ENCODE assay signal across 14 mouse cellular contexts in genomic region chr11:45900233-45901015, GRCm38 (mm10). TPM values are rescaled to one million over a fixed set of nuclear protein-coding genes. Genes with fewer than 3 reads are reported as not detected.
DNase-seq lines count a peak whose midpoint lies in the region; ATAC-seq and TF ChIP-seq lines count a peak whose summit lies in the region.
"Had no signal": no experiment of that assay in that cellular context is flagged by ENCODE, and none has a peak within 500 bp of the region (broad histone marks: within the 10 kb centered on the region; RNA-seq: fewer than 3 reads in every experiment).

No protein-coding gene starts in this region.

- no peak overlapping the region for H3K9ac ChIP-seq in heart, embryonic 11.5 days (ENCODE audit: low read depth, low read length)
- H3K9ac ChIP-seq in liver, embryonic 16.5 days (ENCODE audit: low read depth, low read length) = no peak overlapping the region
- H3K9ac ChIP-seq in hindbrain, postnatal 0 days (replicated peaks; ENCODE audit: low read length) = no peak overlapping the region
- H3K9ac ChIP-seq in neural tube, embryonic 15.5 days (replicated peaks) = no peak overlapping the region
- H3K9ac ChIP-seq: lung, embryonic 14.5 days had no signal

- no peaks in the 10 kb centered on the region for H3K27me3 ChIP-seq in heart, embryonic 11.5 days (ENCODE audit: control insufficient read depth, insufficient read depth, low read length)
- no peaks in the 10 kb centered on the region for H3K27me3 ChIP-seq in liver, embryonic 16.5 days (ENCODE audit: control insufficient read depth, insufficient read depth, low read depth, low read length)
- H3K27me3 ChIP-seq in hindbrain, postnatal 0 days (ENCODE audit: insufficient read depth, low read length) = no peaks in the 10 kb centered on the region
- H3K27me3 ChIP-seq in neural tube, embryonic 15.5 days (replicated peaks) = no peaks in the 10 kb centered on the region
- H3K27me3 ChIP-seq: megakaryocyte, embryonic 14.5 days had no signal

- peak; percentile 38 for DNase-seq in heart, adult 8-10 months (ENCODE audit: low spot score)
- DNase-seq in liver = no peak
- DNase-seq in hindbrain, postnatal 0 days (ENCODE audit: low spot score) = peak; percentile 28
- DNase-seq in lung, adult 18-20 months = no peak
- DNase-seq: cerebellum, adult 8-10 months; gastrocnemius, postnatal 36 days; lung, embryonic 14.5 days; spleen, adult 18-20 months; thymus, postnatal 4 days had no signal

- H3K4me1 ChIP-seq in heart, embryonic 11.5 days (ENCODE audit: control insufficient read depth, insufficient read depth, low read length) = no peaks in the 10 kb centered on the region
- H3K4me1 ChIP-seq in liver, embryonic 16.5 days (ENCODE audit: control insufficient read depth, low read depth, low read length) = peaks cover 3% of the 10 kb centered on the region
- no peaks in the 10 kb centered on the region for H3K4me1 ChIP-seq in hindbrain, postnatal 0 days (ENCODE audit: insufficient read depth, low read length)
- peaks cover 9% of the 10 kb centered on the region; the same call in 1 of the 2 replicates for H3K4me1 ChIP-seq in neural tube, embryonic 15.5 days

- H3K4me2 ChIP-seq in heart, embryonic 11.5 days = no peak overlapping the region
- H3K4me2 ChIP-seq in liver, embryonic 16.5 days (ENCODE audit: low read depth, low read length) = no peak overlapping the region
- H3K4me2 ChIP-seq in hindbrain, postnatal 0 days (ENCODE audit: low read depth, low read length) = no peak overlapping the region
- no peak overlapping the region for H3K4me2 ChIP-seq in neural tube, embryonic 15.5 days
- H3K4me2 ChIP-seq: lung, embryonic 14.5 days had no signal

- no peak for ATAC-seq in heart, embryonic 11.5 days (replicated peaks; ENCODE audit: insufficient number of reproducible peaks, low FRiP score, low TSS enrichment)
- peak; percentile 70 for ATAC-seq in liver, embryonic 16.5 days (ENCODE audit: low read depth)
- ATAC-seq in hindbrain, postnatal 0 days = no peak
- ATAC-seq in neural tube, embryonic 15.5 days (ENCODE audit: low FRiP score) = peak; percentile 50; the same call in 1 of the 2 replicates

- H3K4me3 ChIP-seq in heart, embryonic 11.5 days (ENCODE audit: low read depth, low read length) = no peak overlapping the region
- H3K4me3 ChIP-seq in liver, embryonic 16.5 days (ENCODE audit: low read depth, low read length) = no peak overlapping the region
- H3K4me3 ChIP-seq in hindbrain, postnatal 0 days (ENCODE audit: low read length) = no peak overlapping the region
- no peak overlapping the region for H3K4me3 ChIP-seq in neural tube, embryonic 15.5 days (replicated peaks)
- H3K4me3 ChIP-seq: megakaryocyte, embryonic 14.5 days had no signal

- no peak overlapping the region for H3K27ac ChIP-seq in heart, embryonic 11.5 days (ENCODE audit: low read depth, low read length)
- no peak overlapping the region for H3K27ac ChIP-seq in liver, embryonic 16.5 days (ENCODE audit: low read length)
- no peak overlapping the region for H3K27ac ChIP-seq in hindbrain, postnatal 0 days
- no peak overlapping the region for H3K27ac ChIP-seq in neural tube, embryonic 15.5 days (replicated peaks)
- H3K27ac ChIP-seq: stomach, postnatal 0 days had no signal

- H3K36me3 ChIP-seq in heart, embryonic 11.5 days (ENCODE audit: control insufficient read depth, insufficient read depth, low read length) = peaks cover 12% of the 10 kb centered on the region; the same call in 1 of the 2 replicates
- peaks cover 31% of the 10 kb centered on the region for H3K36me3 ChIP-seq in liver, embryonic 16.5 days (ENCODE audit: control insufficient read depth, insufficient read depth)
- H3K36me3 ChIP-seq in hindbrain, postnatal 0 days (ENCODE audit: insufficient read depth, low read length) = peaks cover 14% of the 10 kb centered on the region; the same call in 1 of the 2 replicates
- peaks cover 15% of the 10 kb centered on the region for H3K36me3 ChIP-seq in neural tube, embryonic 15.5 days

- no peak for TF ChIP-seq CTCF in hindbrain, postnatal 0 days (IDR thresholded peaks at IDR 0.05; ENCODE audit: low read depth)

- no peaks in the 10 kb centered on the region for H3K9me3 ChIP-seq in heart, embryonic 11.5 days (replicated peaks; ENCODE audit: control insufficient read depth, low read length)
- H3K9me3 ChIP-seq in liver, embryonic 16.5 days (replicated peaks; ENCODE audit: control insufficient read depth, low read length) = no peaks in the 10 kb centered on the region
- H3K9me3 ChIP-seq in hindbrain, postnatal 0 days (ENCODE audit: low read length) = no peaks in the 10 kb centered on the region
- H3K9me3 ChIP-seq in neural tube, embryonic 15.5 days (replicated peaks) = no peaks in the 10 kb centered on the region
- H3K9me3 ChIP-seq: megakaryocyte, embryonic 14.5 days had no signal

- WGBS in heart, embryonic 11.5 days (ENCODE audit: insufficient replicate concordance) = 83% methylated on average over 11 of the region's 11 CpGs
- WGBS in liver, embryonic 16.5 days (ENCODE audit: insufficient replicate concordance) = 81% methylated on average over 11 of the region's 11 CpGs
- WGBS in hindbrain, postnatal 0 days = 63% methylated on average over 11 of the region's 11 CpGs
- 53% methylated on average over 11 of the region's 11 CpGs for WGBS in neural tube, embryonic 15.5 days

RNA-seq across cellular contexts. Expression of gene Lsm11, which starts 44.3 kb away (rescaled TPM):
- total RNA-seq in heart, adult 8-10 months (2022) = 1 to 10 TPM; 2.1 to 3.5 (median 3.1) TPM
- 10.3 and 11.0 TPM in 2 replicates for polyA plus RNA-seq in heart, embryonic 11.5 days (2014; fragmentation: Nextera tagmentation; extraction: Ambion mirVana)
- 1.4 and 1.7 TPM in 2 replicates for polyA plus RNA-seq in liver, embryonic 16.5 days (2015; fragmentation: Nextera tagmentation; extraction: Ambion mirVana)
- total RNA-seq in hindbrain, postnatal 0 days (2014; rRNA removed) = 92.6 and 96.2 TPM in 2 replicates
- 27.5 and 31.0 TPM in 2 replicates for polyA plus RNA-seq in hindbrain, postnatal 0 days (2015; fragmentation: Nextera tagmentation; extraction: Ambion mirVana)
- polyA plus RNA-seq in neural tube, embryonic 15.5 days (2015; fragmentation: Nextera tagmentation; extraction: Ambion mirVana) = 22.5 and 24.5 TPM in 2 replicates

RNA-seq across cellular contexts. Expression of gene Clint1, which starts 48.6 kb away (rescaled TPM):
- total RNA-seq in heart, adult 8-10 months (2022) = 10 to 100 TPM; 45.7 to 48.2 (median 47.2) TPM
- polyA plus RNA-seq in heart, embryonic 11.5 days (2014; fragmentation: Nextera tagmentation; extraction: Ambion mirVana) = 49.2 and 57.9 TPM in 2 replicates
- polyA plus RNA-seq in liver, embryonic 16.5 days (2015; fragmentation: Nextera tagmentation; extraction: Ambion mirVana) = 52.2 and 52.8 TPM in 2 replicates
- total RNA-seq in hindbrain, postnatal 0 days (2014; rRNA removed) = 26.5 and 30.4 TPM in 2 replicates
- polyA plus RNA-seq in hindbrain, postnatal 0 days (2015; fragmentation: Nextera tagmentation; extraction: Ambion mirVana) = 31.0 and 31.8 TPM in 2 replicates
- 41.5 and 48.7 TPM in 2 replicates for polyA plus RNA-seq in neural tube, embryonic 15.5 days (2015; fragmentation: Nextera tagmentation; extraction: Ambion mirVana)

RNA-seq across cellular contexts. Expression of gene Thg1l, which starts 54.9 kb away (rescaled TPM):
- 1 to 10 TPM; 4.2 to 6.1 (median 4.7) TPM for total RNA-seq in heart, adult 8-10 months (2022)
- polyA plus RNA-seq in heart, embryonic 11.5 days (2014; fragmentation: Nextera tagmentation; extraction: Ambion mirVana) = 9.5 and 9.6 TPM in 2 replicates
- polyA plus RNA-seq in liver, embryonic 16.5 days (2015; fragmentation: Nextera tagmentation; extraction: Ambion mirVana) = 4.0 and 4.4 TPM in 2 replicates
- 11.4 and 13.3 TPM in 2 replicates for total RNA-seq in hindbrain, postnatal 0 days (2014; rRNA removed)
- 8.8 and 10.6 TPM in 2 replicates for polyA plus RNA-seq in hindbrain, postnatal 0 days (2015; fragmentation: Nextera tagmentation; extraction: Ambion mirVana)
- polyA plus RNA-seq in neural tube, embryonic 15.5 days (2015; fragmentation: Nextera tagmentation; extraction: Ambion mirVana) = 9.4 and 10.5 TPM in 2 replicates

Comparison
In these comparisons a context has a peak if more than half of its experiments do, and no peak if none do; other contexts are left out.
1. DNase-seq: peak in heart, adult 8-10 months (single experiment) and hindbrain, postnatal 0 days (single experiment); none in liver (single experiment) and lung, adult 18-20 months (0 of 2).
2. ATAC-seq: peak in liver, embryonic 16.5 days (single experiment) and neural tube, embryonic 15.5 days (single experiment); none in heart, embryonic 11.5 days (single experiment) and hindbrain, postnatal 0 days (single experiment).